Mouse (Mus musculus): ENCODE measurements around the gene Dupd1.

The Dupd1 gene

DNA sequence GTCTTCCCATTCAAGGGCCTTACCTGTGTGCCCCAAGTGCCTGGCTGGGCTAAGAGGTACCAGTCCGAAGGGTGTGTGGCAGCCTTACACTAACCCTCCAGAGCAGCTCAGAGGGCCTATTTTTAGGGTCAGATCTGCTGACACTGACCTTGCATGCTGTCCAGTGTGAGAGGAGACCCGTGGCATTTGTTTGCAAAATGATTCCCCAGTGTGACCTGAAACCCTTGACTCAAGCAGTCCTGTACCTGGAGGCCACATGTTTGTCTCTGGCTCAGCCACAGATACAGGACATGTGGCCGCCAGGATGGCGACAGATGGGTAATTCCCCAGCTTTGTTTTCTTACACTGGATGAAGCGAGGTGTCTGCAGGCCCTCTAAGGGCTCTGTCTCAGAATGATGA lies at the start of gene Dupd1:
Dupd1 (minus strand) TSS at position 91 of the 400 bp plus-strand sequence.
- no peak for DNase-seq (ENCODE audit: low spot score in 2 of 2)

- DNase-seq (ENCODE audit: low spot score in 2 of 2): no peak
Observed at GRCm38 (mm10) chr14:21763736-21764135, 49.4 kb upstream of the Dupd1 start.

DNA sequence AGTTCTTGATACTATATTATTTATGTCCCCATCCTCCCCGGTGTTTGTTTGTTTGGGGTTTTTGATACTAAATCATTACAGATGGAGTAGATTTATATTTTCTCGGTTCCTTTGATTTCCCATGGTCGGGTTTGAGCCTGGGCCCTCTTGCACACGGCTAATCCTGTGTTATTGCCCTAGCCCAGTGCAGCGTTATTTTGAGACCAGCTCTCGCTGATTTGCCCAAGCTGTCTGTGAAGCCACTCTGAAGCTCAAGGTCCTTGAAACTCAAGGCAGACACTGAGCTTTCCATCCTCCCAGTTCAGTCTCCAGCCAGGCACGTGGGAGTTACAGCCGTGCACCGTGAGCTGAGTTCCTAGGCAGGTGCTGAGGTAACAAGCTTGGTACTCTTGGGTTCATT lies 47.2 kb upstream of the Dupd1 start:
- no peak for DNase-seq (ENCODE audit: low spot score in 2 of 2)

DNA sequence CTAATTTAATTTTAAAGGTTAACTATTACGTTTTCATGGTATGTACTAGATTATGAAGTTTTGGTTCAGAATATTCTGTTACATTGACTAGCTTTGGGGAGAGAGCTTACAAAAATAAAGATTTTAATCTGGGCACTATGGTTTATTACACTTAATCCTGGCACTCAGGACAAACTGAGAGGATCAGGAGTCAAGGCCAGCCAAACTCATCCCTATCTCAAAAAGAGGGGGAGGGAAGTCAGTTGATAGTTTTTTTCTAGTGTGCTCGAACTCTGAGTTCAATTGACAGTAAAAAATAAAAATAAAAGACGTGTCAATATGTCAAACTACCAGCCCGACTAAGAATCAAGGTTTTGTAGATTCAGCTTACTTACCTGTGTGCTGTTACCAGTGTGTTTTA lies 39.0 kb upstream of the Dupd1 start:
- DNase-seq (ENCODE audit: low spot score in 2 of 2): no peak

DNA sequence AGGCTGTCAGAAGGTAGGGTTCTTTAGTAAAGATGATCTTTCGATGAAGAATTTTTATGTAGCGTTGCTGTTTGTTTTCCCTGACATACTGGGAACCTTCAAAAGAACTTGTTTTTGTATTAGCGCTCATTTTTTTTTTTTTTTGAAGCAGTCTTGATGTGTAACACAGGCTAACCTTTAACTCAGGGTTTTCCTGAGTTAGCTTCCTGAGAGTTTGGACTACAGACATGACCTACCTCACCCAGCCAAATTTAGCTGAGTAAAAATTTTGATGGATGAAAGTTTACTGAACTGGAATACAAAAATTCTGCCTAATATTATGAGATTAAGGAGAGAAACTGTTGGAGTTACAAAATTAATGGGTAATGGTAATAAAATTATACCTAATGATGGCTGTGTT lies 38.0 kb upstream of the Dupd1 start:
- no peak for DNase-seq (ENCODE audit: low spot score in 2 of 2)

DNA sequence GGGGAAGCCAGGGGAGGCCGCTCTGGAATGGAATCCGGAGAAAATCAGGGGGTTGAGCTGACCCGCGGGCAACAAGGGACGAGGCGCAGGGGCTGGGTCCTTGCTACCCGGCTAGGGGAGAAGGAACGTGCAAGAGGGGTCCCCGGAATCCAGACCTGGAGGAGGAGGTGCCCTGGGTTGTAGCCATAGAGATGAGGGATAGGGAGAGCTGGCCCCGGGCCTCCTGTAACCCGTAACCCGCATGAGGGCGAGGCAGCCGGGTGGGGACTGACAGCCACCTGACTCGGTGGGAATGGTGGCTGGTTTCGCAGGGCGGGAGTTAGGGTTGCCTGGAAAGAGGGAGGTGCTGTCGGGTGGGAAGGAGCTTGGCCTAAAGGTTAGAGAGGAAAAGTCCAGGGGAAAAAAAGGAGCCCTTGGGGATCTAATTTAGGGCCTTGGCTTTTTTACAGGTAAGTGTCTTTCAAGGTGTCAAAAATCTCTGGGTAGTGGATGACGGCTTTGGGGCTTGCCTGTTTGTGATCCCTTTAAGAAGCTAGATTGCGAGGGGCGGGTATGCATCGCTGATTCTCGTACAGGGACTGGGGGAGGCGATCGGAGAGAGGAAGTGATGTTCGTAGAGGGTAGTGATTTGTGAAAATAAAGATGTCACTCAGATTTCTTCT lies 36.6 kb upstream of the Dupd1 start, which contains the start of gene Dusp13:
Dusp13 (minus strand) TSS at position 301 of the 662 bp plus-strand sequence.
- DNase-seq (ENCODE audit: low spot score in 2 of 2): peak; percentile 60

DNA sequence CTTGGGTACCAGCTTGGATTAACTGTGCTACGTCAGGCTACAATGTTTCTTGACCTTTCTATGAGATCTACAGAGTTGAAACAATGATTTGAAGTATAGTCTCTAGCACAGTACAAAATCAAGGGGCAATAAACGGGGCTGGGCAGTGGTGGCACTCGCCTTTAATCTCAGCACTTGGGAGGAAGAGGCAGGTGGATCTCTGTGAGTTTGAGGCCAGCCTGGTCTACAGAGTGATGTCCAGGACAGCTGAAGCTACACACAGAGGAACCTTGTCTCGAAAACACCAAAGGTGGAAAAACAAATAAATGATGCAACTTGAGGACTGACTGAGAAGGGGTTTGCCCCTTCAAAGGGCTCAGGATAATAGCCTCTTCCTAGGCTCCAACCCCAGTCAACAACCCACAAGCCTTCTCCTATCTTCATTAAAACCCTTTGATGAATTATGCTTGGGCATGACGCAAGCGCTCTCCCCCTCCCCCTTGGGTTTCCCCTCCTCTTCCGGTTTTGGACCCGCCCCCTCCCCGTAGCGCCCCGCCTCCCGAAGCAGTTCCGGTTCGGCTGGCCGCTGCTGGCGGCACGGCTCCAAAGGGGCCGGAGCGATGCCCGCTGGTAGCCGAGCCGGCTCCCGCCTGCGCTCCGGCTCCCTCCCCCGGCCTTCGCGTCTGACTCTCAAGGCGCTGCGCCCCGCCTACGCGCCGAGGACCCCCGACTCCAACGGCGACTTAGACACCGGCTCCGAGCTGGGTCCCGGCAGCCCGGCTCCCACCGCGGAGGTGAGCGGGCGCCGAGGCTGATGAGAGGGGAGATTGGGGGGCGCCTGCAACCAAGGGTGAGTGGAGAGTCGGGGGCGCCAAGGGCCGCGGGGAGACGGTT lies 35.9 kb upstream of the Dupd1 start, which contains the start of gene Samd8:
Samd8 (plus strand) TSS at position 524 of the 873 bp plus-strand sequence.
- peak; percentile 68 to 79 for DNase-seq (ENCODE audit: low spot score in 2 of 2)

DNA sequence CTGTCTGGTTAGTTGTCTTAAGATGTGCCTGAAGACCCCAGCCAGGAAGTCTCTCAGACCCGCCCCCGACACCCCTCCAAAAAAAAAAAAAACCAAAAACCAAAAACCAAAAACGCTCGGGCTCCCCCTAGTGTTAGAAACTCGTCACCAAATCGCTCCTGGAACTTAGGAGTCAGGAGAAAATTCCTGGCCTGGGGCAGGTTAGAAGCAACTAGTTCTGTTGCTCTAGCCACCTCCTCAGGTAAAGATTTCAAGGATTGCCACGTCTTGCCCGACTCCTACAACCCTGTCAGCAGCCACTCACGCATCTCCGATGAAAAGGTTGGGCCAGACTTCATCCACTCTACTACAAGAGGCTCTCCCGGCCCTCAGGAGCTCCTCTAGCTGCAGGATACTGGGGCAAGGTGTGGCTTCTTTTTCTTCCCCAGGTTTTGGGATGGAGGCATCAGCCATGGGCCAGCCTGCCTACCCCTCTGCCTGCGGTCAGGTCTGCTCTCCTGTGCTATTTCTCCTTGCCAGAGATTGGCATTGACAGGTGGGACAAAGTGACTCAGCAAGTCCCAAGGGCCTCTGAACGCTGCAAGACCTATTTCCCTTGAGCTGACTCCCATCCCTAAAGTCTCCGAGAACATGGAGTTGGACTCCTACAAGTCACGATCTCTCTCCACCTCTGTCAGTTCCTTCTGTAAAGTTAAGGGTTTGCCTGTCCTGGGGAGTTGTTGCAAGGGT lies 33.9 kb upstream of the Dupd1 start:
- peak in 1 of 2 experiments; percentile 36 for DNase-seq (ENCODE audit: low spot score in 2 of 2)

DNA sequence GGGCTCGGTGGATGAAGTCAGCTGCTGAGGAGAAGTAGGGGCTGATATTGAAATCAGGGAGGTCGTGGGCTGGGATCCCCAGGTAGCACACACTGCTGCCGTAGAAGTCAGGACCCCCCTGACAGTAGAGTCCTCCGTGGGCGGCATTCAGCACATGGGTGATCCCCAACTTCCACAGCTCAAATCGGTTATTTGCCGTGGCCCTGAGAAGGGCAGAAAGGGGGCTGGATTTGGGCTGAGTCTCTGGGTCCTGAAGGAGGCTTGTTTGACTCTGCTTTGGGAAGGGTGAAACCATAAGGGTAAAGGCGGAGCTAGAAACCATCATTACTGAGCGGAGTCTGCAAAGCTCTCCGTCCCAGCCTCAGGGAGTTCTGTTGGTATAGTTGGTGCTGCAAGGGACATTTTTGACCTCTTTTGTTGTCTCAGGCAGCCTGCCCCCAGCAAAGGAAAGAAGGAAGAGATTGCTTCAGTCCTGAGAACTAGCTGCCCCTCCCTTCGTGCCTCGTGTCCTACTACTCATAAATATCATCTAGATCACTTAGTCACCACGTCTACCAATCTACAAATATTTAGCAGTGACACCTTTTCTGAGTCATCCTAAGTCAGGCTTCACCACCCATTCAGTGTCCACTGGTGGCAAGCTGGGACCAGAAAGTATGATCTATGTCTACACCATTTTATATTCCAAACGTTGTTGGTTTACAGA lies 33.2 kb upstream of the Dupd1 start:
- DNase-seq (ENCODE audit: low spot score in 2 of 2): no peak

DNA sequence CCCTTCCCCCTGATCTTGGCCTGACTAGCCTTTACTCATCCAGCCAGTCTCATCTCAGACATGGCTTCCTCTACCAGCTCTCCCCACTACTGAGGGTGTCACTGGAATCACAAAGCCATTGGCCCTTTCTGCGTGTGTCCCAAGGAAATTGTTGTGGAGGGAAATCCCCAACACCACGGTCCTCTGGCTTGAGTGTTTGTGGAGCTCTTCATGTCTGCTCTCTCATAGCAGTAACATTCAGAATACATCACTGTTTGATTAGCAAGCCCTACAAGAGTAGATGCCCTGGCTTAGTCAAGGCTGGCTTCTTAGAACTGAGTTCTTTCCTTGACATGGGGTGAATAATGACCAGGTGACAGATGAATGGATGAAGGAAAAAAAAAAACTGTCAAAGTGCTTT lies 32.5 kb upstream of the Dupd1 start:
- no peak for DNase-seq (ENCODE audit: low spot score in 2 of 2)

DNA sequence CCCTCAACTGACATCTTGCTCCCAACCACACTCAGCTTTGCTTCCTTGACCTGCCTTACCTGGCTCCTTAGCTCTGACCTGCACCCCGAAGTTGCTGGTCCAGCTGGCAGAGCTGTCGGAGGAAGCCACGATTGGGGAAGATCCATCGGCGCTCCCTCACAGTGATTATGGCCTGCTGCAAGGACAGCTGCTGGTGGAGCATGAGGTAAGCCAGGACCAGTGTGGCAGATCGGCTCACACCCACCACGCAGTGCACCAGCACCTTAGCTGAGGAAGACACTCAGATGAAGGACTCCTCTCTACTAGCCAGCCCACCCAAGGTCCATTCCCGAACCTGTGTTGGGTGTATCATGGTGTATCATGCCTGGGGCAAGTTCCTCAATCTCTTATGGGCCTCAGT lies 31.9 kb upstream of the Dupd1 start:
- DNase-seq (ENCODE audit: low spot score in 2 of 2): no peak

GRCm38 (mm10) chr14:21745149-21745548 lies 30.8 kb upstream of the Dupd1 start:
- DNase-seq (ENCODE audit: low spot score in 2 of 2): no peak

DNA sequence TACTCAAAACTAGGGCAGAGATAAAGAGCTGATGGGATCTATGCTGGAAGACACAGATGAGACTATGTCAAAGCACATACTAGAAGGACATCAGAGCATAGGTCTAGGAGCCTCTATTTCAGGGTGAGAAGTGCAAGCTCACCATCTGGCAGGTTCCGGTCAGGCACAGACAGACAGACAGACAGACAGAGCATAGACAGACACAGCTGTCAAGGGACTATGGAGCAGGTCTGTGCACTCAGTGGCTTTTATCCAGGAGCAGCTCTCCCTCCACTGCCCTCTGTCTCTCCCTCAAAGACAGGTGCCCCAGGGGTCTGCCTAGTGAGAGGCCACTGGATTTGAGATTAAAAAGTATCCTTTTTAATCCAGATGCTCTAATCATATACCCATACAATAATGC lies 29.8 kb upstream of the Dupd1 start:
- DNase-seq (ENCODE audit: low spot score in 2 of 2): no peak

DNA sequence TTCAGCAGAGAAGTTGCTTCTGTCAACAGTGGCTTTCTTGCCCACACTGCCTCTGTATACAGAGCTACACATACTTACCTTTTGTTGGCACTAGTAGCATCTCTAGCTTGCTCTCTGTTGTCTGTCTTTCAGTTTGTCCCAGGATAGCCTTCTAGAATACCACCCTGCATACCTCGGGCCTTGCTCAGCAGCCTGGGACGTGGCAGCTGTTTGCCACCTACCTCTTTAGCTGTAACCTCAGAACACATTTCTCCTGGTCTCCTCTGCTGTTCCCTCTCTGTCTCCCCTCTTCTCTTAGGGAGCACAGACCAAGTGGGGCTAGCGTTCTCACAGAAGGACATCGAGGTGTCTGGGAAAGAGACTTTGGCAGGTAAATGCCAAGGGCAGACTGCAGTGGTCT lies 28.1 kb upstream of the Dupd1 start:
- no peak for DNase-seq (ENCODE audit: low spot score in 2 of 2)

DNA sequence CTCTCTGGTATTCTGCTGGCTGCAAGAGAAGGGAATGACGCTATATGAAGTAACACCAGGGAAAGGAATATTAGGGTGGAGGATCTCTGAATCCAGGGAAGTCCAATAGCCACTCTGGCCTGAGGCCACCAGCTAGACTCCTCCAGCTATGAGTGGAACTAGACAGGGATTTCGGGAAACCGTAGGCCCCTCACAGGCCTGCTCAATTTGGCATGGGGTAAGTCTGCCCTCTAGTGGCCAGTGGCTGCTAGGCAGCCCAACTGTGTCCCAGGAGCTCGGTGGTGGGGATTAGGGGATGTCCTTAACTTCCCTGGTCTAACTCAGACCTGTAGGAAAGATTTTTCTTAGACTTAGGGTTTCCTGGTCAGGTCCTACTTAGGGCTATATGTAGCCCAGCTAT lies 27.4 kb upstream of the Dupd1 start:
- DNase-seq (ENCODE audit: low spot score in 2 of 2): peak; percentile 59 to 85

- DNase-seq (ENCODE audit: low spot score in 2 of 2): no peak
Observed at GRCm38 (mm10) chr14:21741314-21741713, 26.9 kb upstream of the Dupd1 start.

DNA sequence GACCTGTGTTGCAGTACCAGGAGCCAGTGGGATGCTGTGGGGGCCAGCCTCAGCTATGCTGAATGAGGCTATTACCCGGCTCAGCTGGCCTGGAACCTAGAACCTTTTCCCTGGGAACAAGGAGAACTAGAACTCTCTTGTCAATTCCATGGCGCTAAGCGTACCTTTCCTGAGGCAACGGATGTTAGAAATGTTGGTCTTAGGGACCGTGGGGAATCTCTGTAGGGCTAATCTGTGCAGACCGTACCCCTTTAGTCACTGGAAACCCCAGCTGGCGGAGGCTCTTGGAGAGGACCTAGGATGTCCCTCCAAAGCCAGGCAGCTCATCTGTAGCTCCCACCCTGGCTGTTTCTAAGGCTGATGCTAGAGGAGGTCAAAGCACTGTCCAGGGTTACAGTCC lies 26.0 kb upstream of the Dupd1 start:
- no peak for DNase-seq (ENCODE audit: low spot score in 2 of 2)

DNA sequence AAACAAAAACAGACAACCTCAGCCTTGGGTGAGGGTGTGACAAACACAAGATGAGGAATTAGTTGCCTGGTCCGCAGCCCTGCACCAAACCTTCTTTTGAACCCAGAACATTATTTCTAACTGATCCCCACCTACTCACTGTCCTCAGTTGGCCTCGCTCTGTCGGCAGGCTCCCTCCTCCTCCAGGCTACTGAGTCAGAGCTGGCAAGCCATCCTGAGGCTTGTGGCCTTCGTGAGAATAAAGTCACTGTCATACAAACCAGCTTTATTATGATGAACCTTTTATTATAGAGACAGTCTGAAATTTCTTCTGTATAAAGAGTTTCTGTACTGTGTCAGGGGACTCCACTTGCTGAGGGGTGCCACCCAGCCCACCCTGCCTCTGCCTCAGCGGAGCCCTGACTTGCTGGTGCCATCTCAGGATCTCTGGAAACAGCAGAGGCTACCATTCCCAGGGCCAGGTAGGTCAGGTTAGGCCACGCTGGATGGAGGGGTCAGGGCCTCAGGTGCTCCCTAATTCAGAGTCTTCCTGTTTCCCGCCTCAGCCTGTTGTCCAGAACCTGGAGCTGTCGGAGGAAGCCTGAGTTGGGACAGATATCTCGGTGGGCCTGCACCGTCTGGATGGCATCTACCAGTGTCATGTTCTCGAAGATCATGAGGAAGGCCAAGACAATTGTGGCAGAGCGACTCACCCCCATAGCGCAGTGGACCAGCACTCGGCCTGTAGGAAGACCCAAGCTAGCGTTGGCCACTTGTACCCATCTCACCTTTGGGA lies 18.9 kb upstream of the Dupd1 start:
- no peak for DNase-seq (ENCODE audit: low spot score in 2 of 2)

DNA sequence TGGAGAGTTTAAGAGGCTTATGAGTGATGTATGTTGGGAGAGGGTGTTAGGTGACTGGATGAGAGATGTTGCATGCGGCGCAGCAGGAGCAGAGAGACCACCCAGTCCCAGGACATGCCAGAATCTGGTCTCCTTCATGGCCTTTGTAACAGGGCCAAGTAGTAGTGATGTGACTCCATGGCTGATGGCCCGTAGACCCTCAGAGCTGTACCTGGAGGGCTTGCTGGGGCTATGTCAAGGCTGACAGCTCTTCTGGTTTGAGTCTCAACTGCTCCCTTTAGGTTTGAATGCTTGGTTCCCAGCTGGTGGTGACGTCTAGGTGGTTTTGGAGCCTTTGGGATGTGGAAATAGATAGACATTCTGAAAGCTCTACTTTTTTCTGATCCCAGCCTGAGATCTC lies 15.6 kb upstream of the Dupd1 start:
- no peak for DNase-seq (ENCODE audit: low spot score in 2 of 2)

GRCm38 (mm10) chr14:21729031-21729732 lies 14.8 kb upstream of the Dupd1 start:
- no peak for DNase-seq (ENCODE audit: low spot score in 2 of 2)

All from frontal cortex, postnatal 14 days (tissue).